Mouse (Mus musculus) heart, postnatal 4 days (tissue): ENCODE measurements around the gene Tfb2m. TPM values are rescaled to one million over a fixed set of nuclear protein-coding genes. Genes with fewer than 3 reads are reported as not detected.
A peak's percentile ranks its signal among the peaks of the same experiment; 100 is the strongest.

Source experiments
- DNase-seq: peaks from one replicate; pipeline ENCODE4 v3.0.0; 2021
- total RNA-seq, 2 experiments: library from RNA; stranded (reverse); gene quantifications; 2 replicates each; pipeline ENCODE4 v1.2.3; 2021

Tfb2m gene
- 10 to 100 TPM; 23.0 to 25.1 TPM for total RNA-seq

DNA sequence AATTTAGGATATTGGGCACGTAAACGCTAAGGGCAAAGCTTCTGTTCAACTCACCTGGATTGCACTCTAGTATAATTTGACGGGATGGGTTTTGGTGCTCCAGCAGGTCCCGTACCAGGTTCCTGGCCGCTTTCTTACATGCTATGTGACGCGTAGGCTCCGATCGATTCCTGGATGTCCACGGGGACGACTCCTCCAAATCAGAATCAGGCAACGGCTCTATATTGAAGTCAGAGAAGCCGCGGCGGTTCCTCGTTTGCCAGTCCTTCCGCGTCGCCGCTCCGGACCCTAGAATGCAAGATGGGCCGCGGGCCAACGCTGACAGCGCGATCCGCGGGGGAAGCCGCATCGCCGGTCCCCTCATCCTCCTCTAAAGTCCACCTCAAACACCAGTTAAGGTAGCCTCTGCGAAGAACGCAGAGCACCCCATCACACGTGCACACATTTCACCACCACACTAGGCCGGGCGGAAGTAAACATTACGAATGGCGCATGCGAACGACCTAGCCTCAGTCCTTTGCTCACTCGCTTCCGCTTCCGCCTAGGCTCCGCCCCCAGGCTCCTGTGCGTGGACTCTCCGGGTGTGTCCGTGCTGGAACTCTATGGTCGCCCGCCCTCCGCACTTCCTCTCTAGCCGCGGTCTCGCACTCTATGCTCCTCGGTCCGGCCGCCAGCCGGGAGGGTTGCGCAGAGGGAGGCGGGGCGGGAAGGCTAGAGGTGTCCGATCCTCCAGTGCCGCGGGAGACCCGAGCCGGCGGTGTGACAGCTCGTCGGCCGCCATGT, at the start of gene Tfb2m, which contains the start of gene Cnst:
TSS of gene Tfb2m (minus strand) at position 500 of the 783 bp plus-strand sequence.
TSS of gene Cnst (plus strand) at position 603 of the 783 bp plus-strand sequence.
- peak; percentile 98 for DNase-seq

DNA sequence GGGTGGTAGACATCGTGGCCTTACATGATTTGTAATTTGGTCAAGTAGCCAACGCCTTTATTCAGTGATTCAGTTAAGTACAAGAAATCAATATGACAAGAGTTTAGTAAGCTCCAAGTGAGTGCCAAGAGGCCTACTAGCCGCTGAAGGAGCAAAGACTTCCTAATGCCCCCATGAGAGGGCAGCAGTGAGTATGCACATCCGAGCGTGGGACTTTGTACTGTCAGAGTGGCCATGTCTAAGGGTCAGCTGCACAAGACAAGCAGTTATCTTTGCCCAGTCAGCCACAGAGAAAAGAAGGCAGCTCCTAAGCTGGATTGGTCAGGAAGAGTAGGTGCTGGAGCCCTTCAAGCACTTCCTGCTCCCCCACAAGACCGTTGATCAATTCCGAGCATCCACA, 46.9 kb upstream of the Tfb2m start:
- peak; percentile 30 for DNase-seq

DNA sequence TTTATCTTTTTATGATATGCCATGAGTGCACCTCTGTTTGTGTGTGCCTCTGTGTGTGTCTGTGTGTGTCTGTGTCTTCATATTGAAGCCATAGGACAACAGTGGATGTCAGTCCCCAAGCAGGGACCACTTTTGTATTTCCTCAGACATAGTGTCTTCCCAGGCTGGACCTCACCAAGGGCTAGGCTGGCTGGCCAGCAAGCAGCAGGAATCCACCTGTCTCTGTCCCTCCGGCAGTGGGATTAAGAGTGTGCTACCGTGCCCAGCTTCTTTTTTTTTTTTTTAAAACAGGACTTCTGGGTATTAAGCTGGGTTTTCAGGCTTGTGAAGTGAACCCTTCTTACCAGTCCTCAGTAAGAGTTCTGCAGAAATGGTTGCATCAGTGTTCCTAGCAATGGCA, 46.1 kb upstream of the Tfb2m start:
- DNase-seq: no peak

DNA sequence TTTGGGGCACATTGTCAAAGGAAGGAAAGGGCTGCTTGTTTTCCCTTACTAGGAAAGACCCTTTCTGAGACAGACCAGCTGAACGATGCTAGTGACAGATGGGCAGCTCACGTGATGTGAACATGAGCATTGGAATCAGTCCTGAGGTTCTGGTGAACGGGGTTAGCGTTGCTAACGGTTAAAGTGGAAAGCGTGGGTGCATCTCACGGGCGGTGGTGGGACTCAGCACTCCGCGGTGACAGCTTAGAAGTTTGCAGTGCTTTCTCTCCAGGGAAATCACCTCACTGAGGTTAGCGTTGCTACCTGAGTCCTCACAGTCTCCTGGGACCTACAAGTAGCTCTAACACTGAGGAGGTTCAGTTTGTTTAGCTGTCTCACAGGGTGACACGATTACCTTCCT, 45.6 kb upstream of the Tfb2m start:
- no peak for DNase-seq

DNA sequence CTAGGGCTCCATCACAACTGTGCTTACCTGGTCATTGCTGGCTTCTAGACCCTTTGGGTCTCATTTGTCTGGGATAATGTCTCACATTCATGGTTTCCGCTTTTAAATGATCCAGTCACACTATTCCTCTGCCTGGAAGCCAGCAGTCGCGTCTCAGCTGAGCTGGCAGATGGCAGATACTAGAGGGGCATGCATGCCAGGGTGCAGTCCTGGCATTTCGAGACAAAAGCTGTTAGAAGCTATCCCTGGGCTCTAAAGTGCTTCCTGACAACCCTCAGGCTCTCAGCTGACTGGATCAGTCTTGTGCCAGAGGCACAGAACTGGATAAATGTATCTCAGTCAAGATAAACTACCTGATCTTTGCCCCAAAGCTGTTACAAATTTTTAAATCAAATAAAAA, 42.2 kb upstream of the Tfb2m start:
- peak; percentile 24 for DNase-seq

DNA sequence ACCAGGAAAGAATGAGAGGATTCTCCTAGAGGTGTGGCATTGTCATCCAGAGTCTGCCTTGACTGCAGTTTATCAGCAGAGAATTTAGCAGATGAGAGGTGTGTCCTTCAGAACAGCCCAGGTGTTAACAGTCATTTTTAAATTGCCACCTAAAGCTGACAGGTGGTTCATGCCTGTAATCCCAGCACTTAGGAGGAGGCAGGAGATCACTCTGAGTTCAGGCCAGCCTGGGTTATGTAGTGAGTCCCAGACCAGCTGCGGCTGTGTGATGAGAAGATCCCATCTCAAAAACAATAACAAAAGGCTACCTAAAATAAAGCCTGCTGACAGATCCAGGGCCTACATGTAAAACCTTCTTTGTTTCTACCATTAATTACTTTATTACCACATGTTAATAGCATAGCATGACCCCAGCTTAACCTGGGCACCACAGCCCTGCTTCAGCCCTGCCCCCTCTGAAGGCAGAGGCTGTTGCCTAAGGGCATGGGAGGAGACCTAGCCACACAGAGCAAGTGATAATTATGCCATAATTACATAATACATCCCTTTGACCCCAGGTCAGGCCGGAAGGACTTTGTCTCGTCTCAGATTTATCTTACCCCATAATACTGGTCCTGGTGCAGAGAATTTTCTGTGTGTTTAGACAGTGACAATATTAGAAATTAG, 40.5 kb upstream of the Tfb2m start:
- DNase-seq: no peak

DNA sequence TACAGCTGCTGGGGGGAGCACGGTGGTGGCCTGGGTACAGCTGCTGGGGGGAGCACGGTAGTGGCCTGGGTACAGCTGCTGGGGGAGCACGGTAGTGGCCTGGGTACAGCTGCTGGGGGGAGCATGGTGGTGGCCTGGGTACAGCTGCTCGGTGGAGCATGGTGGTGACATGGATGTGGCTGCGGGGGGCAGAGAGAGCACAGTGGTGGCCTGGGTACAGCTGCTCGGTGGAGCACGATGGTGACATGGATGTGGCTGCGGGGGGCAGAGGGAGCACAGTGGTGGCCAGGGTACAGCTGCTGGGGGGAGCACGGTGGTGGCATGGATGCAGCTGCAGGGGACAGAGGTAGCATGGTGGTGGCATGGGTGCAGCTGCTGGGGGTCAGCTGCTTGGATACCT, 39.6 kb upstream of the Tfb2m start:
- no peak for DNase-seq

DNA sequence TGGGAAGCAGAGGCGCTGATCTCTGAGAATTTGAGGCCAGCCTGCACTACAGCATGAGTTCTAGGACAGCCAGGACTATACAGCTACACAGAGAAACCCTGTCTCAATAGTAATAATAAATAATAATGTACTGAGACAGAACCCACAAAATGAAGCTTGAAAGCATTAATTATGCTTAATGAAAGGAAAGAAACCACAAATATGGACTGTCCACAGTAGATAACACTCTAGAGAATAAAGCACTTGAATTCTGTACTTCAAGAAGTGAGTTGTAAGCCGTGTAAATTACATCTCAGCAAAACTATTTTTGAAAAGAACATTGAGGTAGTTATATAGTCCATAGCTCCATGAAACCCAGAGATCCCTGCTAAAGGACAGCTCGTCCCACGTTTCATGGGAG, 38.2 kb upstream of the Tfb2m start:
- DNase-seq: no peak

DNA sequence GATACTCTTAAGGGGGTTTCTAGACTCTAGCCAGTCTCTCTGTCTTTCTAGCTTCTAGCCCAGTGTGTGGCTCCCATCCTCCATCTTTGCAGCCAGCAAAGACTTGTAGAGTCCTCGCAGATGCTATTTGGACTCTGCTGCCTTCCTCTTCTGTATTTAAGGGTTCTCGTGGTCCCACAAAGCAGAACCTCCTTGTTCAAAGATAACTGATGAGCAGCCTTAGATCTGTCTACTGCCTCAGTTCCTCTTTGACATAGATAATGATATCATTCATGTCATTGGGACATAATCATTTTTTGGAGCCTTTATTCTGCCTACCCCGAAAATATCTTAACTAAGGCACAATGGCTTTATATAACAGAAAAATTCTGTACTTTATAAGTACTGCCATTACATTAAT, 37.0 kb upstream of the Tfb2m start:
- no peak for DNase-seq

DNA sequence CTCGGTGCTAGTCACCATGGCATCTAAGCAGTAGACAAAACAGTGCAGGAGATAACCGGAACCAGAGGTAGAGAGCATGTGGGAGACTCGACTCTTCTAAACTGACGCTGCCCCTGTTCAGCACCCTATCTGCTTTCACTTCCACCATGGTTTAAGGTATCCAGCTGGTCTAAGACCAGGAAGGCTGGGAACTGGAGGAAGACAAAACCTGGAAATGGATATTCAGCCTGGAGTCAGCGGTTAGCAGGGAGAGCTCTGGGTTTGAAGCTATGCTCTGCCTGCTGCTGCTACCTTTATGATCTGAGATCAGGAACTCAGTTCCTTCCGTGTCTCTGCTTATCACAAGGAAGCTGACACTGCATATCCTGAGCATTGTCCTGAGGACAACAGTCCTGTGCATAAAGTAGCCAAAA, 36.0 kb upstream of the Tfb2m start:
- peak; percentile 33 for DNase-seq

DNA sequence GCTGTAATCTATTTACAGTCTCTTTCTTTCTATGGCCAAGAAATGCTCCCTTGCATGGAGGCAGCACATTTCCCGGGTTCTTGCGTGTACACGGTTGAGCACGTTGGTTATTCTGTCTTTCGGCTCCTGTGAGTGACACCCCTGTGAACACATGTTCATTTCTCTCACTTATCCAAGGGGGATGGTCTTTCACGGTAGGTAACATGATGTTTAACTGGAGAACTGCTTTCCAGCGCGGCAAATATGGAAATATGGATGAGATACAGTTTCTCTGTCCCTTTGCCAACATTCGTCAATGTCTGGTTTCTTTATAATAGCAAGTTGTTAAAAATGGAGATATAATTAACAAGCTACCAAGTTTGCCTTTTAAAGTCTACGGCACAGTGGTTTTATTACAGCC, 35.4 kb upstream of the Tfb2m start:
- DNase-seq: no peak

DNA sequence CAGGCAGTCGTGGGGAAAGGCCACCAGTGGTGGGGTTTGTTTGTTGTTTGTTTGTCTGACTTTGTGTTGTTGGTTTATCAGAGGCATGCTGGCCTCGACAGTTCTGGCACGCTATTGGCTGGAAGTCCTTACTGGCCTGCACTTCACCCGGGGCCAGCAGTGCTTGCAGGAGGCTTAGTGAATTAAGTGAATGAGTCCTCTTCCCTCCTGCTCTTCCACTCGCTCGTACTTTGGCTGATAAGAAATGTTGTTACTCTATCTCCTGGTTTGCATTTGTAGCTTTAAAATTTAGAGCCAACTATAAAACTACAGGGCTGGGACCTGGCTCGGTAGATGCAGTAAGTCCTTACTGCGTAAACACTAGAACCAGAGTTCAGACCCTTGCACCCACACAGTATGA, 34.1 kb upstream of the Tfb2m start:
- no peak for DNase-seq

DNA sequence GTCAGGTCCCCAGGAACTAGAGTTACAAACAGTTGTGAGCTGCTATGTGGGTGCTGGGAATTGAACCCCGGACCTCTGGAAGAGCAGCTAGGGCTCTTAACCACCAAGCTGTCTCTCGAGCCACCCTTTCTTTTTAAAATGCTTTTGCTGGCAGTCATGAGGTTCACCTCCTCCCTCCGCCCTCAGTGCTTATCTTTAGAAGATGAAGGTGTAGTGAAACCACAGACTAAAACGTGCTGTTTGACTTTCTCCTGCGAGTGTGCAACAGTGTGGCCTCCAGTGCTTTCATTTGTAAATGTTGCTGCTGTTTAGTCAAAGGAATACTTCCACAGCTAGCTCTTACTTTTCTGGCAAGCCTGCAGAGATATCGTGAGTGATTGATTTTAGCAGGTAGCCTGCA, 32.6 kb upstream of the Tfb2m start:
- no peak for DNase-seq

DNA sequence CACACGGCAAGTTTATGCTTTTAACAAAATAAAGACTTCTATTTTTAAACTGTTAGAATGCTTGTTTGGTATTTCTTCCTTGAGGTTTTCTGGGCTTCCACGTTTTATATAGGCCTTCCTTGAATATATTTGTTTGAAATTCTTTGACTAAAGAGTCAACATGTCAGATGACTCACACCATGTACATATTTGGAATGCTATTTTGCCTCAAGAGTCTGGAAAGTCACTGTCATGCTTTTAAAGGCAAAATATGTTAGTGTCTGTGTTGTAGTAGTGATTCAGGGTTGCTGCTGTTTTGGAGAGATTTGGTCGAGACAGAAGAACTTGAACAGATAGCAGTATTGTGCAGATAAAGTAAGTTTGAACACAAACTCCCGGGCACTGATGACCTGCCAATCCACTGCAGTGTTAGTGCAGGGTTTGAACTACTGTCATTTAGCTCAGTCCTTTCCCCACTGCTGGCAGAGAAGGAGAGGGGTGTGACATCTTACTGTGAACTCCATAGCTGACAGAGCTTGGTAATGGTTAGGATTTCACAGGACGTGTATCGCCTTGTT, 27.7 kb upstream of the Tfb2m start:
- DNase-seq: no peak

DNA sequence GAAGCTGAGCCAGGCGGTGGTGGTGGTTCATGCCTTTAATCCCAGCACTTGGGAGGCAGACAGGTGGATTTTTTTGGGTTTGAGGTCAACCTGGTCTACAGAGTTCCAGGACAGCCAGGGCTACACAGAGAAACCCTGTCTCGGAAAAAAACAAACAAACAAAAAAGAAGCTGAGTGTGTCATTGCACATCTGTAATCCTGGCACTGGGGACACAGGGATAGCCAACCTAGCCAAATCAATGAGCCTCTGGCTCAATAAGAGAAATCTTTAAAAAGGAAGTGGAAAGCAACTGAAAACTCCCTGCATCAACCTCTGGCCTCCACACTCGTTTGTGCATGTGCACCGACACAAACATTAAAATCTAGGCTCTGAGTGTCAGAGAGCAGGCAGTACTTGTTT, 25.6 kb upstream of the Tfb2m start:
- no peak for DNase-seq

DNA sequence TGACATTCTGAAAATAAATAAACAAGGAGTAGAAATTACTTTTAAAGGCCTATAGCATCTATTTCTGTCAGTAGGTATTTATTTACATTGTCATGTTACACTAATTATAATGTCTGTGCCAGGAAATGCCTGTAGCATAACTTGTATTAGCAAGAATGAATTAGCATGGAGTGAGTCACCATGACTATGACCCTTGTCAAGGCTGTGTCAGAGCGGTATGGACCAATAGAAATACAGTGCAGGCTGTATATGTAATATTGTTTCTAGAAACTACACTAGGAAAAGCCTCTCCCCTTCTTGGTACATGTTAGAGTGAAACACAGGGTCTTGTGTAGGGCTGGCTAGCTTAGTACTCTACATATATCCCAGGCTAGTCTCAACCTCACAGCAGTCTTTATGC, 24.4 kb upstream of the Tfb2m start:
- no peak for DNase-seq

DNA sequence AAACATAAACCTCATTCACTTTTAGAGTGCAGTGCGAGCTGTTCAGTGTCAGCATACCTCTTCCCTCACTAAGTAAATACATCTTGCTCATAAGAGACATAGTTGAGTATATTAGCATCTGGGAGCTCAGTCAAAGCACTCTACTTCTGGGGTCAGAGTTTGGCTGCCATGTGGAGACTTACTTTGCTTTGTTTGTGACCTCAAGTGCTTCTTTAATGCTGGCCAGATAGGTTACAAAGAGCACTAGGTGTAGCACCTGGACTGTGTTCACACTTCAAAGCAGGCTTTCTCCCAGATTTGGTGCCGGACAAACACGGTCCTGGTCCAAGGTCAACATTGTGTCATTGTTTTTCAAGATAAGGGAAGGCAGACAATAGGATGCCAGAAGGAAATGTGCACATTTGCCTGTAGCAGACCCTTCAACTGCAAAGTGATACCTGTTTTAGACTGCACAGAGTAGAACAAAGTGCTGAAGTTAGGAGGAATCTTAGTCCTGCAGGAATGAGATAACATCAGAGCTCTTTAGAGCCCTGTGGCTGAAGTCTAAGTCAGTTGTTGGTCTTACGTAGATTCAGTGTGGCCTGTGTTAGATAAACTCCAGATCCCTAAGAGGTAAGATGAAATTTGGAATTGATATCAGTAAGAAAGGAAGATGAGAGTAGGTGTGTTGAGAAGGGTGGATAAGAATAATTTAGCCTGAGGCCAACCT, 22.8 kb upstream of the Tfb2m start:
- DNase-seq: no peak

DNA sequence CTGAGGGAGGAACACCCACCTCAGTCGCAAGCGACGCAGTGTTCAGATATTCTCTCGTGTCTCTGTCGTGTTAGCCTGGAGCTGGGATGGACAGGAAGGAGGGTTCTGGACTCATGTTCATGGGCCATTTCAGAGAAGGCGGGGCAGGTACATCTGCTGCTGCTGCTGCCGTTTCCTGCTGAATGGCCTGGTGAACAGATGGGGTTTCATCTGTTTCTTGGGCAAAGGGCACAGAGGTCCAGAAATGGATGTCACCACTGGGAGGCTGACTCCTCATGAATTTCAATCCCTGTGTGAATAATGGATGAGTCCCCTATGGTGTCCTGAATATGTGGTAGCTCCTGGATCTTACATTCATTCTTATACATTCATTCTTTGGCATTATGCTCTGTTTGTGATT, 21.5 kb upstream of the Tfb2m start:
- DNase-seq: no peak

DNA sequence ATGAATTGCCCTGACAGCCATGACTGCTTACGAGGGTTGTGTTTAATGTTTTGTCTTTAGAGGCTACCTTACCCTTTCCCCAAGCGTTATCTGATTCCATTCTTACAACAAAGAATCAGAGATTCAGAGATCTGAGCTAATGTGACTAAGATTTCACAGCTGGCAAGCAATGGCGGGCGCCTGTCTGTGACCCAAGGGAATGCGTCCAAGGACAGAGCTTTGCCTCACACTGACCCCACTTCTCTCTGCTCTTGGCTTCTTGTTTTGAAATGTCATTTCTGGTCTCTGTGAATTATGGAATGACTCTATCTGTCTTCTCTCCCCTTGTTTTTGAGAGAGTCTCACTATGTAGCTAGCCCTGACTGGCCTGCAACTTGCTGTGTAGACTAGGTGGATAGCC, 17.9 kb upstream of the Tfb2m start:
- DNase-seq: no peak

DNA sequence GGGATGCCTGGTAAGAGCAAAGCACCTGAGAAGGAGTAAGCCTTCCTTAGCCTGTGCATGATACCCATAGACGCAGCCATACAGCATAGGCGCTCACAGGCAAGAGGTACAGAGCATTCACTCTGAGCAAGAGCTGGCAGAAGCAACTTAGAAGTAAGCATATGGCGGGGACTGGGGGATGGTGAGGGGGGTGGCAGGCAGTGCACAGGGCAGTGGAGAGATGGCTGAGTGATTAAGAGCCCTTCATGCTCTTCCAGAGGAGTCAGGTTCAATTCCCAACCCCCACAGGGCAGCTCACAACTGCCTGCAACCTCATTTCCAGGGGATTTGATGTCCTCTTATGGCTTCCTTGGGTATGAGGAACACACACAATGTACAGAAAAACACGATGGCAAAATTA, 17.1 kb upstream of the Tfb2m start:
- no peak for DNase-seq

DNA sequence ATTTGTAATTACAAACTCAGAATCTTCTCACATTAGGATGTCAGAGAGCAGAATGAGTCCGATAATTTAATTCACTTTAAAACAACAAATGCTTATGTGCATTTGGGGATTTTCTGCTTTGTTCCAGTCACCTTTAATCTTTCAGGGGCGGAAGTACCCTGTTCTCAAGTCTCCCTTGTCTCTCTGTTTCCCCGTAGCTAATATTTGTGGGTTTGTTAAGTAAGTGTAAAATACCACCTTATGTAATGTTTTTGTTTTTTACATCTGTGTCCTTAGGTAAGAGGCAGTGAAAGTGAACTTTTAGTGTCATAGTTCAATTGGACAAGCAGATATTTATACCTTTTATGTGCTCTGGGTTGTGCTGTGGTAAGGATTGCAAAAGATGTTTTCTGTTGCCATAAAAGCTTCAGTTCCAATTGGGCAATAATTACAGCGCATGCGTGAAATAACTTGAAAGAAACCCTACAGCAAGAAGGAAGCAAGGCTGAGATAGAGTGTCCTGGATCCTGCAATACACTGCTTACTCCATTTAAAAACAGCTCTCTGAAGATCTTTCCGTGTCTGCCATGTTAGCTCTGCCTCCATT, 14.9 kb upstream of the Tfb2m start:
- no peak for DNase-seq

DNA sequence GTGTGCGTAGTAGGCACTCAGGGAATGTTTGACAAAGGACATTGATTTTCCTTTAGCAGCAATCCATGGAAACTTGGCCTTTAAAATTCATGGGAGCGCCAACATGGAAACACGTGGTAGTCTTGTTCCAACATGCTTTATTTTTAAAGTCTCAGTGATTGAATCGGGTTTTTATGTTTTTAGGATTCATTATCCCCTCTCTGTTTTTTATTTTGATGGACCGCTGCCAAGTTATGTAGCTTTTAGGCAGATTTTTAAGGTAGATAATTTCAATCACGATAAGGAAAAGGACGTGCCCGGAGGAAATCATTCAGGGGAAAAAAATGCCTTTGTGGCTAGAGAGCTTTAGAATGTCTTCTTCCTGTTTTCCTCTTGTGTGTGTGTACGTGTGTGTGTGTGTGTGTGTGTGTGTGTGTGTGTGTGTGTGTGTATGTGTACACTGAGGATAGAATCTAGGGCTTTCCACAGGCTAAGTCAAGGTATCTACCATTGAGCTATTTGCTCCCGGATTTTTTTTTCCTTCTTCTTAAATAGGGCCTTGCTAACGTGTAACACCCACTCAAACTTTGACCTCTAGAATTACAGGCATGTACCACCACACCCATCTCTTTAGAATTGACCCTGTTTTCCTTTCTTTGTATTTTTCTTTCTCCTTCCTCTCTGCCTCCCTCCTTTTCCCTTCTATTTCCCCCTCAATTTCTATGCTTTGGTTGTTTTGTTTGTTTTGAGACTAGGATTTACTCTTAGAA, 13.6 kb upstream of the Tfb2m start:
- no peak for DNase-seq
